9 mouse cellular contexts compared by ENCODE assay signal in the genomic region with DNA sequence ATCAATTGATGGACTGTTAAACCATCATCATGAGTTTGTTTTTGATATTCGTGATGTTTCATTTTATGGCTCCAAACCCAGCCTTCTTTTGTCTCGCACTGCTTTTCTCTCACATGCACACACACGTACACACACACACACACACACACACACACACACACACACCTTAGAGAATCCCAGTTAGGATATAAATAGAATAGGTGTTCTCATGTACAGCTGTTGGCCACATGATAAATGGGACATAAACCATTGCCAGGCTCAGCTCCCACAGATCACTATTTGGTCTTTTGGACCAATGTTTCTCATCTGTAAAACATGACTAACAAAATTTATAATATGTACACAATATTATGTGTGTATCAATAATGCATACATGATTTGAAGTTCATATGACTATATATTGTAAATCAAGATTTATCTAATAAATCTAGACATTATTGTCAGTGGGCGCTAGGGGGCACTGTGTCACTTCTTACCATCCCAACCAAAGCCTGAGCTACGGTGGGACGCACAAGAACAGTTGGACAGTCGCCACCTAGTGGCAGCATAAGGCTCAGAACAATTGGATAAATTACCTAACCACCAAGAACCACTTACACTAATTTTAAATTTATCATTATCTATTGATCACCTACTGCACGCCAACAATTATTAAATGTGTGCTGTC.
DNase-seq lines count a peak whose midpoint lies in the region; ATAC-seq lines count a peak whose summit lies in the region.
"Had no signal": no experiment of that assay in that cellular context is flagged by ENCODE, and none has a peak within 500 bp of the region (broad histone marks: within the 10 kb centered on the region; RNA-seq: fewer than 3 reads in every experiment).

No protein-coding gene starts in this region.

- no peak overlapping the region for H3K4me3 ChIP-seq in forebrain, embryonic 16.5 days (replicated peaks; ENCODE audit: low read length)
- H3K4me3 ChIP-seq in hindbrain, embryonic 12.5 days: no peak overlapping the region
- H3K4me3 ChIP-seq: megakaryocyte, embryonic 14.5 days had no signal

- no peaks in the 10 kb centered on the region for H3K36me3 ChIP-seq in forebrain, embryonic 16.5 days (ENCODE audit: control insufficient read depth, insufficient read depth)
- H3K36me3 ChIP-seq in hindbrain, embryonic 12.5 days: no peaks in the 10 kb centered on the region

- WGBS in forebrain, embryonic 16.5 days: 31% methylated on average over 8 of the region's 8 CpGs
- WGBS in hindbrain, embryonic 12.5 days: 36% methylated on average over 8 of the region's 8 CpGs

- H3K9me3 ChIP-seq in forebrain, embryonic 16.5 days (ENCODE audit: control insufficient read depth, low read length): no peaks in the 10 kb centered on the region
- no peaks in the 10 kb centered on the region for H3K9me3 ChIP-seq in hindbrain, embryonic 12.5 days (replicated peaks)
- H3K9me3 ChIP-seq: megakaryocyte, embryonic 14.5 days had no signal

- H3K9ac ChIP-seq in forebrain, embryonic 16.5 days (replicated peaks; ENCODE audit: low read depth, low read length): no peak overlapping the region
- H3K9ac ChIP-seq in hindbrain, embryonic 12.5 days: no peak overlapping the region

- no peak overlapping the region for H3K27ac ChIP-seq in forebrain, embryonic 16.5 days (ENCODE audit: low read length)
- no peak overlapping the region for H3K27ac ChIP-seq in hindbrain, embryonic 12.5 days

- H3K4me2 ChIP-seq in forebrain, embryonic 16.5 days (ENCODE audit: low read length): no peak overlapping the region
- H3K4me2 ChIP-seq in hindbrain, embryonic 12.5 days (replicated peaks): no peak overlapping the region

- peak; percentile 68 for DNase-seq in MEL-GATA-1-ER (ENCODE audit: extremely low read depth, low read depth)
- peak; percentile 79 for DNase-seq in layer of hippocampus, adult 9-10 months (ENCODE audit: low spot score)
- DNase-seq in lung, postnatal 10 days: peak; percentile 89
- peak; percentile 91 for DNase-seq in retina, postnatal 1 day
- peak; percentile 96 for DNase-seq in thymus, postnatal 4 days

- ATAC-seq in cerebellum, adult (ENCODE audit: insufficient number of reproducible peaks, low FRiP score, low TSS enrichment): peak; percentile 92
- peak; percentile 81 for ATAC-seq in forebrain, embryonic 16.5 days
- peak; percentile 76 for ATAC-seq in hindbrain, embryonic 12.5 days (ENCODE audit: low FRiP score)

- H3K27me3 ChIP-seq in forebrain, embryonic 16.5 days (replicated peaks; ENCODE audit: control insufficient read depth, insufficient read depth, low read length): no peaks in the 10 kb centered on the region
- H3K27me3 ChIP-seq in hindbrain, embryonic 12.5 days: no peaks in the 10 kb centered on the region
- H3K27me3 ChIP-seq: megakaryocyte, embryonic 14.5 days had no signal

- no peaks in the 10 kb centered on the region for H3K4me1 ChIP-seq in forebrain, embryonic 16.5 days (replicated peaks; ENCODE audit: control insufficient read depth, insufficient read depth, low read length)
- no peaks in the 10 kb centered on the region for H3K4me1 ChIP-seq in hindbrain, embryonic 12.5 days
- H3K4me1 ChIP-seq: megakaryocyte, embryonic 14.5 days had no signal
